Mouse (Mus musculus) lung, embryonic 16.5 days (tissue): Measurements from ENCODE around the gene Cabcoco1. TPM values are rescaled to one million over a fixed set of nuclear protein-coding genes. Genes with fewer than 3 reads are reported as not detected.

Source experiments
- ATAC-seq: fragments of 200-750 bp; cut with Nextera tagmentation; 2 replicates; pipeline ENCODE4 v1.8.0; 2017; ENCODE audit warnings: low read depth, mild to moderate bottlenecking, moderate library complexity
- H3K27ac ChIP-seq: fragments of 300-500 bp; sonication (generic); 2 replicates; pipeline ENCODE4 v1.5.1; 2014; ENCODE audit warnings: mild to moderate bottlenecking, control low read depth, low read length
- H3K27me3 ChIP-seq: fragments of 300-500 bp; sonication (generic); 2 replicates; pipeline ENCODE4 v1.6.1; 2014; ENCODE audit warnings: low read depth, low read length, mixed read lengths; ENCODE audit not compliant: control insufficient read depth, insufficient read depth
- H3K36me3 ChIP-seq: fragments of 300-500 bp; sonication (generic); 2 replicates; pipeline ENCODE4 v1.6.1; 2014; ENCODE audit warnings: low read length; ENCODE audit not compliant: control insufficient read depth, insufficient read depth
- H3K4me1 ChIP-seq: fragments of 300-500 bp; sonication (generic); replicated peaks from 2 replicates; pipeline ENCODE4 v1.6.1; 2014; ENCODE audit warnings: low read length, mixed read lengths; ENCODE audit not compliant: control insufficient read depth, insufficient read depth
- H3K4me2 ChIP-seq: fragments of 300-500 bp; sonication (generic); 2 replicates; pipeline ENCODE4 v1.6.1; 2014; ENCODE audit warnings: low read depth, low read length, control low read depth
- H3K4me3 ChIP-seq: fragments of 300-500 bp; sonication (generic); 2 replicates; pipeline ENCODE4 v1.5.1; 2014; ENCODE audit warnings: mild to moderate bottlenecking, low read length, control low read depth
- H3K9ac ChIP-seq: fragments of 300-500 bp; sonication (generic); 2 replicates; pipeline ENCODE4 v1.6.1; 2014; ENCODE audit warnings: low read length, control low read depth
- H3K9me3 ChIP-seq: fragments of 300-500 bp; sonication (generic); 2 replicates; pipeline ENCODE4 v1.6.1; 2016; ENCODE audit warnings: low read length; ENCODE audit not compliant: control insufficient read depth
- WGBS: fragments of 180-500 bp; shearing (Covaris S2); extraction: QIAGEN DNeasy Blood & Tissue Kit; methylation state at CpG from one replicate; pipeline ENCODE4 v1.1.7; 2014; 5-methylcytosine and 5-hydroxymethylcytosine counted together
- polyA plus RNA-seq: library from polyadenylated mRNA; unstranded; fragments of >200 nt; fragmentation: Nextera tagmentation; extraction: Ambion mirVana; gene quantifications from 2 replicates; pipeline ENCODE4 v1.2.1, GENCODE M21; 2015

Gene Cabcoco1
- polyA plus RNA-seq, 1 experiment from 2014 or later = 11.0 TPM

GRCm38 (mm10) chr10:68528958-68529357, 12.7 kb downstream of the Cabcoco1 start:
- H3K27ac ChIP-seq = no peak overlapping the region
- peaks cover 6% of the 10 kb centered on the region; the same call in 1 of the 2 replicates for H3K4me1 ChIP-seq
- H3K9ac ChIP-seq = no peak overlapping the region
- no peaks in the 10 kb centered on the region for H3K36me3 ChIP-seq
- H3K9me3 ChIP-seq = no peaks in the 10 kb centered on the region
- H3K27me3 ChIP-seq = no peaks in the 10 kb centered on the region
- WGBS = 40% methylated on average over 8 of the region's 8 CpGs
- ATAC-seq = no peak
- no peak overlapping the region for H3K4me2 ChIP-seq
- H3K4me3 ChIP-seq = no peak overlapping the region

DNA sequence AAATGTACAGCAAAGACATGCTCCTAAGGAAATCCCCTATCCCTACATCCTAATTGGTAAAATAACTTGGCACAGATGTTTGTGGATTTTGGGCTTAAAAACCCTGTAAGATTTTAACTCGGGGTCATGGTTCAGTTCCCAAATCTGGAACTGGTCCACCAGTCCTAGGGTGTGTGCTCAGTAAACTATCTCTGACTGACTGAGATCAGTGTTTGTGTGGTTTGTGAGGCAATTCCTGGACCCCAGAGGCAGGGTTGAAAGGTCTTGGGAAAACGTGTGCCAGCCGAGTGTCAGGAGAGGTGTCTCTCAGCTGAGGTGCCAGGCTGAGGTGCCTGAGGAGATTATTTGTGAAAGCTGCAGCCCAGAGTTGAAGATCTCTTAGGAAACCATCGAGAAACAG, 19.6 kb downstream of the Cabcoco1 start:
- H3K27me3 ChIP-seq = no peaks in the 10 kb centered on the region
- no peaks in the 10 kb centered on the region for H3K36me3 ChIP-seq
- 47% methylated on average over 4 of the region's 4 CpGs for WGBS
- no peak overlapping the region for H3K4me2 ChIP-seq
- peaks cover 3% of the 10 kb centered on the region; the same call in 1 of the 2 replicates for H3K4me1 ChIP-seq
- H3K4me3 ChIP-seq = no peak overlapping the region
- no peak for ATAC-seq
- H3K27ac ChIP-seq = no peak overlapping the region
- H3K9ac ChIP-seq = no peak overlapping the region
- no peaks in the 10 kb centered on the region for H3K9me3 ChIP-seq

DNA sequence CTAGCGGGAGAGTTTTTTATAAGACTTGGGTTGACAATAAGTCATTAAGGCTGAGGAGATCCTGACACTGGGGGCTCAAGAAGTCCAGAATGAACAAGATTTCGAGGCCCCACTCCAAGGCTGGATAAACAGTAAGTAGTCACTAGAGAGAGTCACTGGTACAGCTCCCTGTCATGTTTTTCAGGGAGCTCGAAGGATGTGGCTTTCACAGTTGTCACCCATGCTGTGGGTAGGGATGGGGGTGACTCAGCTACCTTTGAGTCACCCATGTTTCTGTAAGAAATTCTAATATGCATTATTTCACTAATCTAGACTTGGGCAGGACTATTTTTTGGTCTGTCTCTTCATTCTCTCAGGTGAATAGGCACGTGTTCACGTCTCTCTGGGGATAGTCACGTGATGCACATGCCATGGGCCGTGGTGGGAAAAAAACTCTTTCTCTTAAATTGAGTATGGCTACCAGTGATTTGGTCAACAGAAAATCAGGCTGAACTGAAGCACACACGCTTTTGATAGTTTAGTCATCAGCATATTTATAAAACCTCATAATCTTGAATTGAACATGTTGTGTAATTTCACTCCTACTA, 29.2 kb downstream of the Cabcoco1 start:
- Histone ChIP-seq H3K27me3 (no peaks in the 10 kb centered on the region), H3K9ac (no peak overlapping the region), H3K4me2 (no peak overlapping the region), H3K4me3 (no peak overlapping the region), H3K9me3 (no peaks in the 10 kb centered on the region), H3K4me1 (peaks cover 5% of the 10 kb centered on the region; the same call in 1 of the 2 replicates), H3K27ac (no peak overlapping the region), H3K36me3 (no peaks in the 10 kb centered on the region)
- no peak for ATAC-seq
- 74% methylated on average over 8 of the region's 8 CpGs for WGBS

GRCm38 (mm10) chr10:68507741-68508140, 34.0 kb downstream of the Cabcoco1 start:
- H3K27ac ChIP-seq = no peak overlapping the region
- H3K4me3 ChIP-seq = no peak overlapping the region
- H3K27me3 ChIP-seq = no peaks in the 10 kb centered on the region
- no peaks in the 10 kb centered on the region for H3K9me3 ChIP-seq
- H3K4me1 ChIP-seq = peaks cover 8% of the 10 kb centered on the region; the same call in 1 of the 2 replicates
- no peak for ATAC-seq
- no peak overlapping the region for H3K9ac ChIP-seq
- WGBS = 81% methylated on average over 3 of the region's 3 CpGs
- no peaks in the 10 kb centered on the region for H3K36me3 ChIP-seq
- H3K4me2 ChIP-seq = no peak overlapping the region

DNA sequence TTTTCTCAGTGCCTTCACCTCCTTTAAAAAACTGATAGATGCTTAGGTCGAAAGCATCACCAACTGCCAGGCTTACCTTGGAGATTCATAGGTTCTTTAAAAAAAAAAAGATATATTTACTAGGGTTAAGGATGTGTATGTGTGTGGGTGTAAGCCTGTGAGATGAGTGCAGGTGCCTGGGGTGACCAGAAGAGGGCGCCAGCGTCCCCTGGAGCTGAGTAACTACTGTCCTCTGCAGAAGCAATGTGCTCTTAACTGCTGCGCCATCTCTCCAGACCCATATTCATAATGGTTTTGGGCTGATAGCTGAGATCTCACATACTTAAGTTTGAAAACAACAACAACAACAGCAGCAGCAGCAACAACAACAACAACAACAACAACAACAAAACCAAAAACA, 35.5 kb downstream of the Cabcoco1 start:
- Histone ChIP-seq H3K4me1 (peaks cover 8% of the 10 kb centered on the region; the same call in 1 of the 2 replicates), H3K36me3 (no peaks in the 10 kb centered on the region), H3K4me2 (no peak overlapping the region), H3K9me3 (no peaks in the 10 kb centered on the region), H3K4me3 (no peak overlapping the region), H3K27me3 (no peaks in the 10 kb centered on the region), H3K27ac (no peak overlapping the region), H3K9ac (no peak overlapping the region)
- WGBS = 81% methylated on average over 4 of the region's 4 CpGs
- no peak for ATAC-seq

GRCm38 (mm10) chr10:68504586-68505152, 37.0 kb downstream of the Cabcoco1 start:
- H3K9me3 ChIP-seq = no peaks in the 10 kb centered on the region
- H3K4me3 ChIP-seq = no peak overlapping the region
- H3K27me3 ChIP-seq = no peaks in the 10 kb centered on the region
- peak; percentile 47; the same call in 1 of the 2 replicates for ATAC-seq
- no peak overlapping the region for H3K27ac ChIP-seq
- no peaks in the 10 kb centered on the region for H3K36me3 ChIP-seq
- 64% methylated on average over 9 of the region's 9 CpGs for WGBS
- H3K4me2 ChIP-seq = no peak overlapping the region
- H3K9ac ChIP-seq = no peak overlapping the region
- H3K4me1 ChIP-seq = peaks cover 8% of the 10 kb centered on the region; the same call in 1 of the 2 replicates

DNA sequence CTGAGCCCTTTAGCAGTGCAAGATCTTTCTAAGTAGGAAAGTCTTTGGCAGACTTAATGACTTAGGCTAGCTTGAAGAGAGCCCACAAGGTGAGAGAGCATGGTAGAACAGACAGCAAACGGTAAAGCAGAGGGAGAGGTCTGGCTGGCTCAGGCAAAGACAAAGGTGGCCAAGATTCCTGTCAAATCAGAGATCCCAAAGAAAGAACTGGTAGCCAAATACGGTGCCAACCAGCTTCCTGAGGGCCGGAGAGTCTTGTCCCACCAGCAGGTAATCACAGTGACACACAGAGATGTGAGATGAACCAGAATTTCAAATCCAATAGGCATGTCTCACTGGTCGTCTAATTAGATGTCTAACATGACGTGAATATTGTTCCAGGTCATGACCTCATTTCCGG, 40.6 kb downstream of the Cabcoco1 start:
- 78% methylated on average over 6 of the region's 6 CpGs for WGBS
- H3K27me3 ChIP-seq = no peaks in the 10 kb centered on the region
- H3K4me3 ChIP-seq = no peak overlapping the region
- H3K27ac ChIP-seq = no peak overlapping the region
- no peak overlapping the region for H3K4me2 ChIP-seq
- no peaks in the 10 kb centered on the region for H3K36me3 ChIP-seq
- peaks cover 3% of the 10 kb centered on the region; the same call in 1 of the 2 replicates for H3K4me1 ChIP-seq
- no peak for ATAC-seq
- no peak overlapping the region for H3K9ac ChIP-seq
- H3K9me3 ChIP-seq = no peaks in the 10 kb centered on the region

- no peak overlapping the region for H3K27ac ChIP-seq
- H3K4me1 ChIP-seq = peaks cover 7% of the 10 kb centered on the region; the same call in 1 of the 2 replicates
- H3K4me3 ChIP-seq = no peak overlapping the region
- H3K9ac ChIP-seq = no peak overlapping the region
- 73% methylated on average over 2 of the region's 2 CpGs for WGBS
- no peak overlapping the region for H3K4me2 ChIP-seq
- no peak for ATAC-seq
- H3K36me3 ChIP-seq = no peaks in the 10 kb centered on the region
- no peaks in the 10 kb centered on the region for H3K9me3 ChIP-seq
- no peaks in the 10 kb centered on the region for H3K27me3 ChIP-seq
Measured at GRCm38 (mm10) chr10:68495246-68495645, 46.5 kb downstream of the Cabcoco1 start.

DNA sequence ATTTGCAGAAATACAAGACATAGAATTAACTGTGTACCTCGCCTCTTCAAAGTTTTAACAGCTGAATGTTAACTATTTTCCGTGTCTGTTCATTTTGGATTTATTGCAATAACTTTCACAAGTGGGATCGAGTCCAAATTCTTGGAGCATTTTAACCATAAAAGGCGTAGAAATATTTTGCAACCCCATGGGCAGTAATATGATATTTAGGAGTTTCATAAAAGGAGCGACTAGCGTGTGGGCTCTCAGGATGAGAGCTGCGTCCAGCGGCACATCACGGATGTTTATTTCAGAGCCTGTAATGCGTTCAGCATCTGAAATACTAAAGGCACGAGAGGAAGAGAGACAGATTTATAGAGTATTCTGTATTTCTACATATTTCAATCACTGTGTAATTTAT, 50.1 kb downstream of the Cabcoco1 start:
- H3K27ac ChIP-seq = peak overlapping the region; percentile 26
- no peaks in the 10 kb centered on the region for H3K9me3 ChIP-seq
- peak; percentile 91 for ATAC-seq
- 0 out of 2 replicates have a peak overlapping the region, but pooled peaks have one; percentile 10 for H3K4me2 ChIP-seq
- no peak overlapping the region for H3K4me3 ChIP-seq
- H3K36me3 ChIP-seq = no peaks in the 10 kb centered on the region
- 48% methylated on average over 11 of the region's 11 CpGs for WGBS
- H3K4me1 ChIP-seq = peaks cover 7% of the 10 kb centered on the region; the same call in 1 of the 2 replicates
- H3K27me3 ChIP-seq = no peaks in the 10 kb centered on the region
- H3K9ac ChIP-seq = no peak overlapping the region
